Mouse (Mus musculus): ENCODE data around the gene Letm1. TPM values are rescaled to one million over a fixed set of nuclear protein-coding genes. Genes with fewer than 3 reads are reported as not detected.

The Letm1 gene
- total RNA-seq (2021) = 104 and 110 TPM in 2 replicates
- long read RNA-seq, full-length matches to known transcripts = 285 of 359 reads
- long read RNA-seq, partial matches to known transcripts = 51 of 359 reads
- long read RNA-seq, other reads (novel, unspliced or antisense) = 23 of 359 reads

GRCm38 (mm10) chr5:33782345-33782998 lies at the start of gene Letm1:
Gene Letm1, minus strand, starts transcription at chr5:33782817.
- peak; percentile 95 for DNase-seq

GRCm38 (mm10) chr5:33830832-33831231 lies 48.2 kb upstream of the Letm1 start:
- DNase-seq = no peak

- DNase-seq = no peak
These were observed 47.3 kb upstream of the Letm1 start for GRCm38 (mm10) chr5:33829958-33830357.

GRCm38 (mm10) chr5:33828107-33828506 lies 45.5 kb upstream of the Letm1 start:
- DNase-seq = no peak

GRCm38 (mm10) chr5:33826001-33826400 lies 43.4 kb upstream of the Letm1 start:
- DNase-seq = no peak

DNA sequence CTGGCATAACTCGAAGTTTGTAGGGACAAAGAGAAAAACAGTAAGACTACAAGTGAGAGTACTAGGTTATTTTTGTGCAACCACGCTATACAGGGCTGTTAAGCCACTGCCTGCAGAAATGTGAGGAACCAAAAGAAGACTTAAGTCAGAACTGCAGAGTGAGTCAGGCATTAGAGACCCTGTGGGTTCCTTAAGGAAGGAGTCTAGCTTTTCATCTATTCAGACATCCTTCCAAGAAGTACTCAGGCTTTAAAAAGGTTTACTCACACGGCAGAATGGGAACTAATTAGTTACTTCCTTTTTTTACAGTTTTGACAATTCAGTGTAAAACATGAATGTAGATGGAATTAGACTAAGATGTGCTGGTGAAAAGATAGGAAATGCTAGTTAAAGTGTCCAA lies 39.8 kb upstream of the Letm1 start:
- no peak for DNase-seq

- DNase-seq = no peak
These were observed 39.3 kb upstream of the Letm1 start for GRCm38 (mm10) chr5:33821901-33822427.

DNA sequence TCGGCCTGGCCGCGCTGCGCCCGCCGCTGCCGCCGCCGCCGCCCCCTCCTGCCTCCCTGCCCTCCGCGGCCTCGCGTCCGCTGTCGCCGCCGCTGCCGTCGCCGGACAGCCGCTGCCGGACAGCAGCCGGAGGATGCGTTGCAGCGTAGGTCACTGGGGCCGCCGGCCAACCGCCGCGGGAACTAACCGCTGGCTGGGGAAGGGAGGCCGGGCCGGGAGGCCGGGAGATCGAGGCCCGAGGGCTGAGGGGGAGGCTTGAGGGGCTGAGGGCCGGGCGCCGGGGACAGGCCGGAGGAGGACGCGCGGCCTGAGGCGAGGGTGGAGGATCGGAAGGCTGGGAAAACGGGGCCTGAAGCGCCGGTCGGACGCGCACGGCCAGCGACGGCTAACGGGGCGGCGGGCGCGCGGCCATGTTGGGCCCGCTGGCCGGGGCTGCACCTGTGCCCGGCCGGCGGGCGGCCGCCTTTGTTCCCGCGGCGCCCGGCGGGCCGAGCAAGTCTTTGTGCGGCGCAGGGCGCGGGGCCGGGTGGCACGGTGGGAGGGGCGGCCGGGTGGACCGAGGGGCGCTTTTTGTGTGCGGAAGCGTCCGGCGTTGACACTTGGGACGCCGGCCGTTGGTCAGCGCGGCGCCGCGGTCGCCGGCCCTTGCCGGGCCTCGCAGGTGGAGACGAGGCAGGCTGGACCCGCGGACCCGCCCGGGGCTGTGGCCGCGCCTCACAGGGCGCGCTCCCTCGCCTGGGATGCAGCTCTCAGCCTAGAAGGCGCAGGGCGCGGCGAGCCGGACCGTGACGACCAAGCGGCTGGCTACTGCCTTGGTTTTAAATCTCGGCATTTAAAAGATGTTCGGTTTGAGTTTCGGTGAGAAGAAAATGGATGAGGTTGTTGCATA lies 38.4 kb upstream of the Letm1 start:
- DNase-seq = peak; percentile 69

- DNase-seq = peak; percentile 91
These were observed 37.5 kb upstream of the Letm1 start, which contains the start of gene Nsd2 for GRCm38 (mm10) chr5:33819876-33820732. Gene Nsd2, plus strand, starts transcription at chr5:33820725.

DNA sequence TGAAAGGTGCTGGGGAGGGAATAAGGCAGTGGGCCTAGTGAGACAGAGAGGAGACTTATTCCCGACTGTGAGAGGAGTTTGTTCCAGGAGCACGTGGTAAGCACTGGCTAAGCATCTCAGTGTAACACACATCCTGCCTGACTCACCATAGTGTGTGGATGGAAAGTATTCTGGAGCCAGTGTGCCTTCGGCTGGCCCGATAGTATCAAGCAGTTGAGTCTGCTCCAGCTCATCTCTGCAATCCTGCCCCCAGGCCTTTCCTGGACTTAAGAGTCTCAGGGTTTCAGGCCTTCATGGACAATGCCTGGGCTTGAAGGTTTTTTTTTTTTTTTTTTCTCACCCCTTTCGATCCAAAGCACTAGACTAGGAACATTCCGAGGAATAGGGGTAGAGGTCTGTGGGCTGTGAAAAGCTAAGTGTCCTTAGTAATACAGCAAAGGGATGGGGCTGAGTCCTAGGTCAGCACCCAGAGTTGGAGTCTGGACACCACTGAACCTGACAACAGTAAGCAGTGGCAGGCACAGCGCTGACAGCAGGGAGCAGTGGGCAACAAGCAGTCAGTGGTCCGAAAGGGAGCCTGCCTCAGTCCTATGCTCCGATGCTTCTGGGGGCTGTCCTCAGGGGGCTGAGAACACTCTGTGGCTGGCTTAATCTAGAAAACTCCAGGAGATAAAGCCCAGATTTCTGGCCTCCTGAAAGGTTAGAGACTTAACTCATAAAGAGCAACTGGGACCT lies 36.7 kb upstream of the Letm1 start:
- no peak for DNase-seq

GRCm38 (mm10) chr5:33818104-33818503 lies 35.5 kb upstream of the Letm1 start:
- DNase-seq = no peak

DNA sequence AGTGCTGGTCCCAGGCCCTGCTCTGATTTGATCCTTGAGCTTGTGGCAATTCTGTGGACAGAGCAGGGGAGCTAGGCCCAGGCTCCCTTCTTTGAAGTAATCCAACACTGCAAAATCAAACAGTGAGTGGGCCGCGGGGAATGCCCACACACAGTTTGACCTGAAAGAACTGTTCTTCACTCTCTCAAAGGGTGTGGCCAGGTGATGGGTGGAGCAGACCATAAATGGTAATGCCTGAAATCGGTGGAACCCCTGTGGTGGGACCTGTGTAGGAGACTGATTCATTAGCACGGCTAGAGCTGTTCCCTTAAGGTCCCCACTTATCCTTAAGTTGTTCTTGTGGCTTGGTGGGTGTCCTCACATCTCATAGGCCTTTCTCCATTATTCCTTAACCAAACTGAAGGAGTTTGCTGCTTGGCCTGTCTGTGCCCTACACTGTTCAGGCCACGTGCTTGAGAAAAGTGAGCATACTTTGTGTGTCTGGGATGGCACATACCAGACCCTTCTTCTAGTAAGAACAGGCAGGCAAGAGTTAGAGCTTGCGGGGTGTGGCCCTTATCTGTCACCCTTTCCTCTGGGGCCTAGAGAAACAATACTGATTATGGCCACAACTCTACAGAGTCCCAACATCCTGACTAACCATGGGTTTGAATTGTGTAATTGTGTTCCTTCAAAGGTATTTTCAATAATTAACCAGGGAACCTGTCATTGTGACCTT lies 33.5 kb upstream of the Letm1 start:
- no peak for DNase-seq

DNA sequence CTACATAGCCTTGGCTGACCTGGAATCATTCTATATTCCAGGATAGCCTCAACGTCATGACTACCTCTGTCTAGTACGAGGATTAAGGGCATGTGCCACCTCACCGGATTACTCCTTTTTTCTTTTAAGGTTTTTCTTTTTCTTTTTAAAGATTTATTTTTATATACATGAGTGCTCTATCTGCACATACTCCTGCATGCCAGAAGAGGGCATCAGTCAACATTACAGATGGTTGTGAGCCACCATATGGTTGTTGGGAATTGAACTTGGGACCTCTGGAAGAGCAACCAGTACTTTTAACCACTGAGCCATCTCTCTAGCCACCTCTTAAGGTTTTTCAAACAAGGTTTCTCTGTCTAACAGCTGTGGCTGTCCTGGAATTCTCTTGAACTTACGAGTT lies 28.9 kb upstream of the Letm1 start:
- no peak for DNase-seq

- DNase-seq = no peak
These were observed 20.7 kb upstream of the Letm1 start for GRCm38 (mm10) chr5:33803337-33803736.

DNA sequence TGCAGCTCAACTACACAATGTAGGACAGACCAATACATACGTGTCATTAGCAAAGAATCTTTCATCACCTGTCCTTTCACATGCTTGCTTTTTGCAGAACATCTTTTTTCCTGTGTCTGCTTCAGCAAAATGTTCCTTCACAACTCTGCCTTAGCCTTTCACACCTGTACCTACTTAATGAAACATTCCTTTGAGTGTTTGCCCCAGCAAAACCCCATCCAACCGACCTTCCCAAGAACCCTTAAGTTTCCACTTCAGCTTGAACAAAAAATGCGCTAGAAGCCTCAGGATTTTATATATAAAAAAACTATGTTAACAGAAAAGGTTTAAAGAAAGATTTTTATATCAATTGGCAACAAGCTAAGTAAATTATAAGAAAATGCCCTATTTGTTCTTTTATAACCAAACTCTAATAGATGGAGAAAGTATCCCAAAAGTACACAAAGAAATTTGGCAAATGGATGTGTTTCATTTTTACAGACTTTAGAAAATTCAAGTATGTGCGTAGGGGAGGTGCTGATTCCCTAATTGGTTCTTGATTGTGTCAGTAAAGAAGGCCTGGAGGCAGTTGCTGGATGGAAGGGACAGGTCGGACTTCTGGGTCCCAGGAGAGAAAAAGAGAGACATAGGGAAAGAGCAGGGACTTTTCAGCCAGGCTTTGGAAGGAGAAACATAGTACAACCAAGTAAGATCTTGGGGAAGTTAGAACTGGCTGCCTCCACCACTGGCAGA lies 9.5 kb upstream of the Letm1 start:
- DNase-seq = no peak

GRCm38 (mm10) chr5:33782999-33783390 lies 378 bp upstream of the Letm1 start:
- no peak for DNase-seq

DNA sequence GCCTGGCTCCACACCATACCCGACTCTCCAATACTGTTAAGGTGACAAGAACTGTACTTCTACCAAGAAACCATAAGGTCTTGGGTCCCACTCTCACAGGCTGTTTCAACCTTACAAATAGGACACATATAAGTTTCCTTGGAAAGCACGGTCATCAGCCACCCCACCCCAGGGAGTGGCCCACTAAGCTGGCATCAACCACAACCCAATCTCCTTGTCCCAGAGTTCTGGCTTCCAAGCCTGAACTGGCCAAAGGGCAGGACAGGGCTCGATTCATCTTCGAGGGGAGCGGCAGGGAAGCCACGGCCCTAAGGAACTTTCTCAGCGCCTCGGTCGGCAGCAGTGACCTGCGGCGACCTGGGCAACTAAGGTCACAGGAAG lies 663 bp downstream of the Letm1 start:
- no peak for DNase-seq

GRCm38 (mm10) chr5:33777195-33777594 lies 5.4 kb downstream of the Letm1 start:
- no peak for DNase-seq

- DNase-seq = peak; percentile 32
These were observed 39.1 kb downstream of the Letm1 start for GRCm38 (mm10) chr5:33743481-33743880.

GRCm38 (mm10) chr5:33740548-33740947 lies 42.1 kb downstream of the Letm1 start:
- no peak for DNase-seq
